In genomic region chr6:99731926-99732325, GRCm38 (mm10) we compare ENCODE assay signal across 33 mouse cellular contexts. TPM values are rescaled to one million over a fixed set of nuclear protein-coding genes. Genes with fewer than 3 reads are reported as not detected.
"Had no signal": no experiment of that assay in that cellular context is flagged by ENCODE, and none has a peak within 500 bp of the region (broad histone marks: within the 10 kb centered on the region; RNA-seq: fewer than 3 reads in every experiment).

No protein-coding gene starts in this region.

- H3K27ac ChIP-seq: embryonic facial prominence, embryonic 10.5 days; embryonic facial prominence, embryonic 12.5 days; embryonic facial prominence, embryonic 13.5 days; embryonic facial prominence, embryonic 15.5 days; forebrain, embryonic 10.5 days; forebrain, embryonic 12.5 days; forebrain, embryonic 13.5 days; forebrain, embryonic 15.5 days; gastrocnemius, adult 2 months; heart, adult 2 months; heart, embryonic 10.5 days had no signal

- ATAC-seq: forebrain, embryonic 13.5 days; forebrain, embryonic 14.5 days; forebrain, embryonic 15.5 days had no signal

- H3K4me1 ChIP-seq: forebrain, embryonic 12.5 days; heart, embryonic 10.5 days had no signal

- H3K4me3 ChIP-seq: embryonic facial prominence, embryonic 10.5 days; embryonic facial prominence, embryonic 12.5 days; embryonic facial prominence, embryonic 13.5 days; embryonic facial prominence, embryonic 15.5 days; erythroblast, embryonic 14.5 days; forebrain, embryonic 10.5 days; forebrain, embryonic 12.5 days; forebrain, embryonic 13.5 days; forebrain, embryonic 15.5 days; gastrocnemius, adult 2 months; heart, adult 2 months; heart, embryonic 10.5 days; heart, embryonic 12.5 days had no signal

- H3K36me3 ChIP-seq: embryonic facial prominence, embryonic 10.5 days; embryonic facial prominence, embryonic 12.5 days; embryonic facial prominence, embryonic 13.5 days; embryonic facial prominence, embryonic 15.5 days; forebrain, embryonic 10.5 days; forebrain, embryonic 12.5 days; forebrain, embryonic 15.5 days; heart, embryonic 10.5 days; heart, embryonic 12.5 days had no signal

- DNase-seq: cerebellum, adult 8-10 months; cerebellum, adult 9-10 months; cerebellum, adult 9-11 months; cerebellum, postnatal 10 days; cerebellum, postnatal 14 days; cerebellum, postnatal 36 days; embryo, embryonic 11 days; gastrocnemius, adult 2 months; gastrocnemius, postnatal 10 days; gastrocnemius, postnatal 14 days; gastrocnemius, postnatal 25 days; gastrocnemius, postnatal 36 days; heart, adult 18-20 months; heart, adult 2 months had no signal

- H3K9me3 ChIP-seq: embryonic facial prominence, embryonic 10.5 days; embryonic facial prominence, embryonic 12.5 days; embryonic facial prominence, embryonic 13.5 days; embryonic facial prominence, embryonic 15.5 days; forebrain, embryonic 10.5 days; forebrain, embryonic 12.5 days; forebrain, embryonic 13.5 days; forebrain, embryonic 15.5 days; heart, embryonic 10.5 days; heart, embryonic 12.5 days had no signal

- H3K9ac ChIP-seq: embryonic facial prominence, embryonic 12.5 days; embryonic facial prominence, embryonic 13.5 days; embryonic facial prominence, embryonic 15.5 days; forebrain, embryonic 12.5 days; forebrain, embryonic 13.5 days; forebrain, embryonic 15.5 days; heart, embryonic 12.5 days had no signal

- H3K4me2 ChIP-seq: embryonic facial prominence, embryonic 12.5 days; embryonic facial prominence, embryonic 13.5 days; embryonic facial prominence, embryonic 15.5 days; forebrain, embryonic 12.5 days; forebrain, embryonic 13.5 days; forebrain, embryonic 15.5 days; heart, embryonic 11.5 days; heart, embryonic 12.5 days had no signal

RNA-seq across cellular contexts. Expression of gene Prok2, which starts 5.7 kb away (rescaled TPM):
- total RNA-seq: common myeloid progenitor, adult 5-6 weeks; gastrocnemius, adult 18-20 months; gastrocnemius, adult 2 months; gastrocnemius, adult 8-10 months; gastrocnemius, postnatal 14 days; gastrocnemius, postnatal 25 days; gastrocnemius, postnatal 36 days; granulocyte monocyte progenitor cell, adult 5-6 weeks; heart, adult 18-20 months; heart, adult 2 months; heart, adult 8-10 months had no signal
- polyA plus RNA-seq: erythroblast, embryonic 14.5 days; gonadal fat pad, adult 2 months; heart, adult 2 months; heart, embryonic 11.5 days; heart, embryonic 12.5 days had no signal

RNA-seq across cellular contexts. Expression of gene Gpr27, which starts 39.4 kb away (rescaled TPM):
- total RNA-seq: common myeloid progenitor, adult 5-6 weeks; granulocyte monocyte progenitor cell, adult 5-6 weeks had no signal
- polyA plus RNA-seq: erythroblast, embryonic 14.5 days had no signal
